Mouse (Mus musculus) E14TG2a.4 (cell line): Measurements from ENCODE around the gene 4930578C19Rik.

Experiments used
- CTCF ChIP-seq: conservative IDR thresholded peaks from 2 replicates; pipeline ENCODE4 v1.5.1; 2014; ENCODE audit warnings: low read length
- NANOG ChIP-seq: IDR thresholded peaks from 2 replicates; pipeline ENCODE4 v1.6.1; 2014; ENCODE audit warnings: borderline replicate concordance, low read length, mixed read lengths

DNA sequence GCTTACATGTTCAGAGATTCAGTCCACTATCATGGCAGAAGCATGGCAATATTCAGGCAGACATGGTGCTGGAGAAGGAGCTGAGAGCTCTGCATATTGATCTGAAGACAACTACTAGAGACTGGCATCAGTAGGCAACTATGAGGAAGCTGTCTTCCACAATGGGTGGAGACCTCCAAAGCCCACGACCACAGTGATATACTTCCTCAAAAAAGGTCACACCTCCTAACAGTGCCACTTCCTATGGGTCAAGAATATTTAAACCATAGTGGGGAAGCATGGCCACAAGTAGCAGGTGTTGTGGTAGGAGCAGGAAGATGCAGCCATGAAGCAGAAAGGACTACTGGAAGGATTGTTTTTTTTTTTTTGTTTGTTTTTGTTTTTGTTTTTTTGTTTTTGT lies 6.5 kb upstream of the 4930578C19Rik start:
- no peak for TF ChIP-seq CTCF
- TF ChIP-seq NANOG, result no peak
